Mouse (Mus musculus): ENCODE measurements around the gene Nrxn1. TPM values are rescaled to one million over a fixed set of nuclear protein-coding genes. Genes with fewer than 3 reads are reported as not detected.

Gene Nrxn1
- polyA plus RNA-seq, 1 experiment = 0.42 TPM

DNA sequence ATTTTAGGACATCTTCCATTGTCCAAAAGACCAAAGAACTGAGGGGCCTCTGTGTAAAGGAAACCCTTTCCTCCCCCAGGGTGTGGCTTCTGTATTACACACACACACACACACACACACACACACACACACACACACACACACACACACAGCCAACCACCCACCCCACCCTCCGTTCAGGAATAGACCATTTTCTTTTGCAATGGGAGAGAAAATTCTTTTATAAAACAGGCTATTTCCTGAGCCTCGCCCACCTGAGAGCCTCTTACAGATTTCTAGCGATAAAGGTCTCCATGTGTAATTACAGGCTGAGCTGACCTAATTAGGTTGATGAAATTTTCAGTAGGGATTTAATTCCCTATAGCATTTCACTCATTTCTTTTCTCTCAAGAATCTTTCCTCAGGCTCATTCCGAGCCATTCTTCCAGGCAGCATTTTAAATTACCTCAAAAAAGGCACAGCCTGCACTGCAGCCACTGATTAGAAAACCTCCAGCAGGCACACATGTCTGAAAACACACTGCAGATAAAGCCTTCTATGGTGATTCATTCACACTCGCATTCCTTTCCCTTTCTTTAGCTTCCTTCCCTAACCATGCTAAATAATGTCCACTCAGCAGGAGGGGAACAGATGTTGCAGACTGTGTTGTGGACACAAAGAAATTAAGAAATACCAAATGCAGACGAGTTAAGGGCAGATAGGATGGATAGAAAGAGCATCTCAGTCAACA lies 396.6 kb downstream of the Nrxn1 start:
- no peak for DNase-seq (ENCODE audit: low read depth, low spot score)
- 33% methylated on average over 6 of the region's 6 CpGs for WGBS

DNA sequence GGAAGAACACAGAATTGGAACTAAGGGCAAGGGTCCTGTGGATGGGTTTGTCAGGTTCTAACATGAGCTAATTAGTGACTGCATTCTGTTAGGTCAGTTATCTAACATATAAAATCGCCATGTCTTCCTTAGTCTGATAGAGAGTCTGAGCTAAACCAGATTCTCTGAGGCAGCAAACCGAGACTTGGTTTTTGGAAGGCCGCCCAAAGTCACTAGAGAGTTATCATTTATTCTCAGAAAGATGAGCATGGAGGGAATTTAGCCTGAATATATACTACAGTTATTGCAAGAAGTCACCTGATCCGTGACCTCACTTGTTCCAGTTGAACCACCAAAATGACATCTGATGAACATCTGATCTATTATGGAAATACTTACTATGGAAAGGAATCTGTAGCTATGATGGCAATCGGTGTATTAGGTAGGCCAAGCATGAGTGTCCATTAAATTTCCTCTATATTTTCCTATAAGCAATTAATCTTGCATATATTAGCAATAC lies 397.7 kb downstream of the Nrxn1 start:
- DNase-seq (ENCODE audit: low read depth, low spot score) = no peak
- WGBS = 76% methylated on average over 5 of the region's 5 CpGs

DNA sequence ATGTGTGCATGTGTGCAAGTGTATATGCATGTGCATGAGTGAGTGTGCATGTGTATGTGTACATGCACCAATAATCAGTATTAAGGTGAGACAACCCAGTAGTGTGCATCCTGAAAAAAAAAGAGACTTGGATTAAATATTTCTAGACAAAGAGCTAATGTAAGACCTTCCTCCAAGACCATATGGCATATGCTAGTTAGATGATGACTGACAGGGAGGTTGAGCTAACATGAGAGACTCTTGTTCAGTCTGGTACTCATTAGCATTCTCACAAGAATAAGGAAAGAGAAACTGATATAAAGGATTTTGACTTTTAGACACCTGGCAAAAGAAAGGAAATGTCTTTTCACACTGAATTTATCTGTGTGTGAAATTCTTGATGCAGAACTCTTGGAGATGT lies 408.7 kb downstream of the Nrxn1 start:
- no peak for DNase-seq (ENCODE audit: low read depth, low spot score)

DNA sequence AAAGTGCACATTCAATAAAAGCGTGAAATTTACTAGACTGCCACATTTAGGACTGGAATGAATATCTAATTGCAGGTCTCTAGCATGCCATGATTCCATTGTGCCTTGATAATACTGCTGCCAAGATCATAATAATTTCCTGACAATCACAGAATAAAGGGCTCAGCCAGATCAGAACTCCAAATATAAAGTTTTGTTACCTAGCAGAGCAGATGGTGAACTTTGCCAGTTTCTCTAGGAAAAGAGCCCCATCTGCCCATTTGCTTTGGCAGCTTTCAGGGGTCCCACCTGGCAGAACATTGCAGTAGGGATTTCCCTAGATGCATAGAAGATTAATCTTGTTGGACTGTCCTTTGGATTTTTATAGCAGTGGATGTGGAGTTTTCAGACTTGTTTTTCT lies 411.9 kb downstream of the Nrxn1 start:
- WGBS = 70% methylated on average over 1 of the region's 1 CpGs
- DNase-seq (ENCODE audit: low read depth, low spot score) = no peak

DNA sequence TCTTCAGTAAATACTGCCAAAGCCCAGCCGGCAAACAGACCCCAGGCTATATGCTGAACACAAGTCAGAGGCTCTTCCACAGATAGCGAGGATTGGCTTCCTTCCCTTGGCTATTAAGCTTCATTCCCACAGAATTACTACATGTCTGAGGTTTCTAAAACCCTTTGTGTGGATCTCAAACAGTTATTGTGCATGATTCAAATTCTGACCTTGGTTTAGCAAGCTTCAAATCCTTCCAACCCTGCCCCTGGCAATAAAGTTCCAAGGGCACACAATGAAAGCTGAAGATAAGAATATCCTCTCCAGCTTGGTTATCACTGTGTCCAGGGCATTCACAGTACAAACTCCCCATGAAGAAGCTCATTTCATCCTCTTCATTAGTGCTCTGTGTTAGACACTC lies 416.2 kb downstream of the Nrxn1 start:
- WGBS = 44% methylated on average over 2 of the region's 2 CpGs
- DNase-seq (ENCODE audit: low read depth, low spot score) = no peak

DNA sequence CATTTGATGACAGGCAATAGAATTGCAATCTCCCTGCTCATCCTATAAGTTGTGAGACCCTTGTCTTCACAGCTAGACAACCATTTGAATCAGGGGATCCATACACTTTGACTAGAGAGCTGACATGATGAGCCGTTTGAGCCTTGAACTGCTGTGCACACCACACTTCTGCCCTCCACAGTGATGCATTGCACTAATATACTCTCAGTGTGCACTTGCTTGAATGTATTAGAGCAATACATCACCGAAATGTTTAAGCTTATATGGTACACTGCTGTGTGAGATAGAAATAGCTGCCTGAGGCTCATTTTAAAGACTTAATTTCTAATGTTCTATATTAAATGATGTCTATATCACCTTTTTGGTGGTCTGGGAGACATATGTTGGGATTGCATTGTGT lies 430.6 kb downstream of the Nrxn1 start:
- no peak for DNase-seq (ENCODE audit: low read depth, low spot score)
- 77% methylated on average over 2 of the region's 2 CpGs for WGBS

DNA sequence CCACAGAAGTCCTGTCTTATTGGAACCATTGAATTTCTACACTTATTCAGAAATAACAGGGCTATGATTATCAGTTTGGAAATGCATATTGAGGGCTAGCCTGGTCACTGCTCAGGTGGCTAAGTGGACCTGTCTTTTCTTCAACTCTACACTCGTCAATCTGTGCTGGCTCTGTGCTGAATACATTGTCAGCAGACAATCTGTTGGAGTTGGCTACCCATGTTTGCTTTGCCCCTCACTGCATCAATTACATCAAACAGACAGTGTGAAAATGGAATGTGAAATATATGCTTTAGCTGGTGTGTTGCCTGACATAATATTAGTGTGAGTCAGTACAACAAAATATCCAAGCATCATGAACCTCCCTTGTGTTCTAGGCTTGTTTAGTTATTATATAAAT lies 438.4 kb downstream of the Nrxn1 start:
- 65% methylated on average over 1 of the region's 1 CpGs for WGBS
- no peak for DNase-seq (ENCODE audit: low read depth, low spot score)

DNA sequence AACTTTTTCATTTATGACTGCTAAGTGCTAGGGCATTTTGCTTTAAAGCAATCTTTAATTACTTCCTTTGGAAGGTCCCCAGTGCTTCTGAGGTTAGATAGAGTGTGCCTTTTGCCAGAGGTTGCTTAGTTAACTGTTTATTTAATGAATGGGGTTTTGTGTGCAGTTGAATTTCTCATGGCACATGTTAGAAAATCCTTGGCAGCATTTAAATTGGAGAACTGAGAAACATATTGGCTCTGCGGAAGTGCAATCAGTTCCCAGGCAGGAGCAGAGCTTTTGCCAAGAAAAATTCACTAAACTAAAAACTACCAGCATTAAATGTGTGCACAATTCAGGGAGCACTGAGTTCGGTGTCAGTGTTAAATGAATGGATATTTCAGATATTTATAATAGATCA lies 439.5 kb downstream of the Nrxn1 start:
- 66% methylated on average over 2 of the region's 2 CpGs for WGBS
- DNase-seq (ENCODE audit: low read depth, low spot score) = no peak

DNA sequence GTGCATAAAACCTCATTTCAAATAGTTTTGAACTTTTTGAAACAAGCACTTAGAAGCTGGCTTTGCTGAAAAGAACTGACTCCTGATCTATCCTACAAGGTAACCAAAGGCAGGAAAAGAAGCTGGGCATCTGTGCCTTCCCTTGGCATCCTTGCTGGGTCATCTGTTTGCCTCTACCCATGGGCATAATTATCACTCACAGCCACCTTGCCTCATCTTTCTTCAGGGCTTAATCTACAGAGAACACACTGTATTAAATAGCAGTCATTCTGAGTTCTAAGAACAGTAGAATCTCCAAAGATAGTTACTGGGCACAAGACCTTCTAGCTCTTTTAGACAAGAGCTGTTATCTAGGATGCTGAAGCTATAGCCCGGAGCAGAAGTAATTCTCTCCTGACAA lies 442.6 kb downstream of the Nrxn1 start:
- no peak for DNase-seq (ENCODE audit: low read depth, low spot score)
- WGBS = 85% methylated on average over 1 of the region's 1 CpGs

DNA sequence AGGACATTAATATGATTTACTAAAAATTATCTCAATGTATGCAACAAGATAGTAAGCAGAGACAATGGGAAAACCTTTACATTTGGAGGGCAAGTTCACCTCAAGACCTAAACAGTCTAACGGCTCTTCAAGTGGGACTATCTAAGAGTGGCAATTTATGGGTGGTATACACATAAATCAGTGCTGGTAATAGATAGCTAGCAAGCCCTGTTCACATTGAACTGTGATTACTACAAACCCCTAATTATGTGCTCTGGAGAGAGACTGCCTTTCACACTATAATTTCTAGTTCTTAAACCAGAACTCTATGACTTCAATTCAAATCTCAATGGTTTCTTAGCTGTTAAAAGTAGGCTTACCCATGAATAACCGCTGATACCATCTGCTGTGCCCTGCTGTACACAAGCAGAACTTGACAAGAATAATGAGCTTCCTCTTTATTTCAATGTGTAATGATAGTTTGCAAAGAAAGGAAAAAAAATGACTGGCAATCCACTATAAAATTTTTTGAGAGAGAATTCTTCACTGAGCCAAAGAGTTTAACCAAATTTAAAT lies 453.8 kb downstream of the Nrxn1 start:
- 54% methylated on average over 2 of the region's 2 CpGs for WGBS
- no peak for DNase-seq (ENCODE audit: low read depth, low spot score)

DNA sequence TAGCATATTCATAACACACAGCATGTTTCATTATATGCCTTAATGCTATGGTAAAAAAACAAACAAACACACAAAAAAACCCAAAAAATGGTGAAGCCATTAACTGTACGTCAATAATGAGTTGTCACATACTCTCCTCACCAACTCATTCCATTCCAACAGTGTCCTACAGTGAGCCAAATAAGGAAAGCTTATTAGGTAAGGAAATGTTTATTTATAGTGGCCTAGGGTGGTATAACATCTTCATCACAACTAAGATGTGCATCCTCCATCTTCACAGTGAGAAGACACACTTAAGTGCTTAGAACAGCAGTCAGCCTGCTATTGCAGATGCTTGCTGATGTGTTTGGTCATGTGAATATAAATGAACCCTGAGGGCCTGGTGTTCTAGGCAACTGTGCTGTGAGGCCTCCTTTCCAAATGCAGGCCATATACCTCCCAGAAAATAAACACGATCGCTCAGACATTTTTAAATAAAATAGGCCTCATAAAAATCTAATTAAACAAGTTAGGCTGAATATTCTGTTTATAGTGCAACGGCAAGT lies 454.6 kb downstream of the Nrxn1 start:
- 66% methylated on average over 4 of the region's 4 CpGs for WGBS
- DNase-seq (ENCODE audit: low read depth, low spot score) = no peak

DNA sequence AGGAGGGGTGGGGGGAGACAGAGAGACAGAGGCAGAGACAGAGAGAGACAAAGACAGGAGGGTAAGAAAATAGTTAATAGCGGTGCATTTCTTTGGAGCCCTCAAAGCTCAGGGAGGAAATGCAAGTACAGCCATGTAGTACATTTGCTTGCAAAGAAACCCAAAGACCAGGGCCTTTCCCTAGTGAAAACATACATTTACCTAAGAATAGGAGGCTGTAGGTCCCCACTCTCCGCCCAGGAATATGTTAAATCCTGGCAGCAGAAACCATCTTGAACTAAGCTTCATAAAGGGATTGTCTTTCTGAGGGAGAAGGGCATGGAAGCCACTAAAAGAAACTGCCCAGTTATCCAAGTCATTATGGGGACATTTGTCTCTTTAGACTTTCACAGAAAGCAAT lies 461.5 kb downstream of the Nrxn1 start:
- no peak for DNase-seq (ENCODE audit: low read depth, low spot score)
- WGBS = 73% methylated on average over 2 of the region's 2 CpGs

DNA sequence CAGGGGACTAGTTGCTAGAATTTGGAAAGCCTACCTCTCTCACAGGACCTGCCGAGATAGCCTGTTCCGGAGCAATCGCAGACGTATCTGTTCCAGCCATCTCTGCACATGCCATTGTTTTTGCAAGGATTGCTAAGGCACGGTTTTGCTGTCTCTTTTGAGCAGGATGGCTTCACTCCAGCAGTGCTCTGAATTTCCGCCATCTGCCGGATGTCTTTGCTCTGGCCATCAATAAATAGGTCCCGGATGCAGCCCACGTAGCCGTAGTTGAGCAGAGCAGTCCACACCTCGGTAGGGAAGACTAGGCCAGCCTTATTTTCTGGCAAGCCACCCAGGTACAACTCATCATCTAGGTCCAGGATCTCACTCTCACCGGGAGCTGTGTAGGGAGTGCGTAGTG lies 463.0 kb downstream of the Nrxn1 start:
- DNase-seq (ENCODE audit: low read depth, low spot score) = no peak
- 74% methylated on average over 13 of the region's 13 CpGs for WGBS

DNA sequence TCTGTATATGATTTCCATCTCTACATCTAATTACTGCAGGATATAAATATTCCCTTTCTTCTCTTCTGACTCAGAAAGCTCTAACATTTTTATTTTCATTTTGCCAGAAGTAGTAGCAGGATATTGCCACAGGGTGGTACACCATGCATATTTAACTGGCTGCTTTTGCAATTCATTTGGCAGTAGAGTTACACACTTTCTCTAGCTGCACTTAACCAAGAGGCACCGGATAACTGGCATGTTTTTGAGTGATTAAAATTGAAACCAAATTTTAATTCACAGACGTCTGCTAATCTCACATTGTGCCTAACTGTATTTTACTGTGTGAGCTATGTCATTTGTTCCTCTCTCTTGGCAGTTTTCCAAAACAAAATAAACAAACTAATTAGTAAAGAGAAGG lies 464.4 kb downstream of the Nrxn1 start:
- whole genome bisulfite sequencing = 20% methylated on average over 2 of the region's 2 CpGs
- DNase-seq (ENCODE audit: low read depth, low spot score) = no peak

DNA sequence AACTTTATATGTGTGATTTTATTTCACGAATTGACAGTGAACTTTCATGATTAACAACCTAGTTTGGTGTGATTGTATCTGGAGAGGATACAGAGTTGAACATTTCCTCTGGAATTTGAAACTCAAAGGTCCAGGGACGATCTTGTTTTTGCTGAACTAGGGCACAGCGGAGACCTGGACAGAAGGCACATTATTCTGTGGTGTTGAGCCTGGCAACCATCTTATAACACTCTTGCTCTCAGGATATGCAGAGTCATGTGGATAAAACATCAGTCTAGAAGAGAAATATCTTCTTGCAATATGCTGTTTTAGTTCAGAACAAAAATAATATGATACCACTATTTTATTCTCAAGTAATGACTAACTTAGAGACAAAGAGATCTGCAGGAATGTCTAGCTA lies 464.9 kb downstream of the Nrxn1 start:
- DNase-seq (ENCODE audit: low read depth, low spot score) = no peak
- WGBS = 66% methylated on average over 3 of the region's 3 CpGs

DNA sequence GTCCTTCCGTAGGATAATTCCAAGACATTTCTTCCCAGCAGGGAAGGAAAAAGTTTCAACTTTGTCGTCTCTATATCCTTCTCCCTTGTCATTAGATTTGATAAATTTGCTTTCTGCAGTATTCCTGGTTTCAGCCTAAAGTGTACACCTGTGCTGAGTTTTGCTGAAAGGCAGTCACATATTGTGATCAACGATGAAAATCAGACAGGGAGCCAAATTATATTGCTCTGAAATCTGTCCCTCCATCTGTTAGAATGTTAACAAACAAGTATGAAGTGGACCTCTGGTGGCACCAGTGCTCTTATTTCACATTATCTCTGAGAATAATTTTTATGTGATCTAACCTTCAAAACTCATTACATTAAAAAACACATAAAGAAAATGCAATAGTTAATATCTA lies 465.5 kb downstream of the Nrxn1 start:
- 72% methylated on average over 3 of the region's 3 CpGs for WGBS
- no peak for DNase-seq (ENCODE audit: low read depth, low spot score)

DNA sequence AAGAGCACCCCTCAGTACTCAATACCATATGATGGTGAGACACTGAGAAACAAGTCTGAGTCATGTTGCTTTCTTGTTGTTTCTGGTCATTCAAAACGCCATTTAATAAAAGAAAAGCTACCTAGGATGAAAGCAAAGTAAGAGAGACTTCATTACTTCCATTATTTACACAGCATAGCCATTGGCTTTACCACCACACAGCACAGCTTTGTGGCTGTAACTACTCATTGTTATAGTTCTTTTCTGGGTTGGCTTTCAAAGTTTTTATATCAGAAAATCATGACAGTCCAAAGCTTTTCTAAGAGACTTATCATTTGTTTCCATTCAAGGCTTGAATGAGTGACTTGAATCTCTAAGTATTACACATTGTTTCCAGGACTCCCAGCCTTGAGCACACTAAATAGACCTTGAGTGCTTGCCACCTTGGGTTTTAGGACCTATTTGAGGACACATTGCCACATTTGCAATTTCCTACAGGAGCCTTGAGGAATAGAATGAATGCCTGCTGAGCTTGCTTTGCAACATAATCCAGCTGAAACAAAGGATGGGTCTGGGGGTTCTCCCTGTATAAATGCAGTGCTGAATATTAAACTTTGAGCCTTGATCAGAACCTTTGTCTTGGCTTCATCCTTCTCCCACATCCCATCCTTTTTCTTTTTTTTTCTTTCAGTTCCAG lies 468.1 kb downstream of the Nrxn1 start:
- 18% methylated on average over 1 of the region's 1 CpGs for WGBS
- no peak for DNase-seq (ENCODE audit: low read depth, low spot score)

DNA sequence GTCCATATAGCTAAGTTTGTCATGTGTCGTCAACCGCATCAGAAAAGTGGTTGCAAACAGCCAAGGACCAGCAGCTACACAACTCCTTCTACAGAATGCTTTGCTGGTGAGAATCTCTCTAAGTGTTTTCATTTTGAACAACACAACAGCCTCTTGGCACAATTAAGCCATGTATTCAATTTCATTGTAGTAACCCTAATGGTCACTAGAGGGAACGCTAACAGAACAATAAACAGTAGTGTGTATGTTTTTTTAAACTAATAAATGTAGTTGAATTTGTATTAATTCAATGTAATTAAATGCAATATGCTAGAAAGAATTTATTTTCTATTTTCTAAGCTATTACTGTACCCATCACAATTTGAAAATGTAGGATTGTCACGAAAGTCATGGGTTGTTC lies 471.0 kb downstream of the Nrxn1 start:
- WGBS = 82% methylated on average over 4 of the region's 4 CpGs
- DNase-seq (ENCODE audit: low read depth, low spot score) = no peak

DNA sequence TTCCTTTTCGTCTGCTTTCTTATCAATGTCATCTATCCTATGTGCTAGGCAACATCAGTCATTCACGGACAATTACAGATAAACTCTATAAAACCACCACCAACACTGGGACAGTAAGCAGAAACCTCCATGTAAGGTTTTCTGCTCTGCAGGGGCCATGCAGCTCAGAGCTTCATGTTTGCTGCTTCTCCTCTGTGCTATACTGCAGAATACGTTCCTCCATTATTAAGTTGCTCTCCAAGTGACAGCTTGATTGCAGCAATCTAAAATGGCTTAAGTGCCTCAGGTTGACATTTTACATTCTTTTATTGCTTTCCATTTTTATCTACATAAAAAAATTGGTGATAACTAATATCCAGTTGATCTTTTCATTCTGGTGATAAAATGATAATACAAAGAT lies 477.9 kb downstream of the Nrxn1 start:
- no peak for DNase-seq (ENCODE audit: low read depth, low spot score)
- WGBS = 63% methylated on average over 3 of the region's 3 CpGs

DNA sequence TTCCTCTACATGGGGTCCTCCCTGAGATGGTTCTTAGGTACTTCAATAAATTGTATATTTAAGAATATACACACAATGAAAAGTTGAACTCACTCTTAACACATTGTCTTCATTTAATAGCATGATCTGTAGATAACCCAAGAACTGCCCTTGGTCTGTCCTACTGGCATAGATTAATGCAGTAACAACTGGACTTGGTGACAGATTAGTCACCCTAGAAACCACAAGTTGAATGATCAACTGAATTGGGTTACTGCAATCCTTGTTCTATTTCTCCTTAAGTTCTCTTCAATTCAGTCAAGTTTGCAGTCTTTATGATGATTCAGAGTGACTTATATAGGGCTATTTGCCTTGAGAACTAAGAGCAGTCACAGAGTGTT lies 485.5 kb downstream of the Nrxn1 start:
- no peak for DNase-seq (ENCODE audit: low read depth, low spot score)

Data from large intestine, adult 2 months (tissue).